Mouse (Mus musculus) lung, embryonic 14.5 days (tissue): ENCODE data around the gene Ndufs4. TPM values are rescaled to one million over a fixed set of nuclear protein-coding genes. Genes with fewer than 3 reads are reported as not detected.

Experiments
- ATAC-seq: fragments of 200-750 bp; cut with Nextera tagmentation; 2 replicates; pipeline ENCODE4 v1.8.0; 2017; ENCODE audit warnings: mild to moderate bottlenecking, moderate TSS enrichment, moderate library complexity; ENCODE audit not compliant: insufficient read depth
- DNase-seq: peaks from one replicate; pipeline ENCODE4 v3.0.0-alpha.2; 2015
- H3K27ac ChIP-seq: fragments of 300-500 bp; sonication (generic); 2 replicates; pipeline ENCODE4 v1.5.1; 2014; ENCODE audit warnings: low read depth, mild to moderate bottlenecking, moderate library complexity
- H3K27me3 ChIP-seq: fragments of 300-500 bp; sonication (generic); 2 replicates; pipeline ENCODE4 v1.6.1; 2014; ENCODE audit warnings: low read length, control low read depth; ENCODE audit not compliant: insufficient read depth
- H3K36me3 ChIP-seq: fragments of 300-500 bp; sonication (generic); 2 replicates; pipeline ENCODE4 v1.6.1; 2014; ENCODE audit warnings: control low read depth; ENCODE audit not compliant: insufficient read depth
- H3K4me1 ChIP-seq: fragments of 300-500 bp; sonication (generic); 2 replicates; pipeline ENCODE4 v1.6.1; 2014; ENCODE audit warnings: antibody characterized with exemption, control low read depth; ENCODE audit not compliant: insufficient read depth
- H3K4me2 ChIP-seq: fragments of 300-500 bp; sonication (generic); 2 replicates; pipeline ENCODE4 v1.6.1; 2014; ENCODE audit warnings: mild to moderate bottlenecking
- H3K4me3 ChIP-seq: fragments of 300-500 bp; sonication (generic); 2 replicates; pipeline ENCODE4 v1.5.1; 2014; ENCODE audit warnings: low read depth, low read length
- H3K9ac ChIP-seq: fragments of 300-500 bp; sonication (generic); 2 replicates; pipeline ENCODE4 v1.6.1; 2014
- H3K9me3 ChIP-seq: fragments of 300-500 bp; sonication (generic); 2 replicates; pipeline ENCODE4 v1.6.1; 2016; ENCODE audit warnings: low read depth, low read length, control low read depth
- CTCF ChIP-seq: IDR thresholded peaks from 2 replicates; pipeline ENCODE4 v1.5.1; 2016; ENCODE audit warnings: antibody characterized with exemption, low read depth
- WGBS: fragments of 180-500 bp; shearing (Covaris S2); extraction: QIAGEN DNeasy Blood & Tissue Kit; methylation state at CpG from one replicate; pipeline ENCODE4 v1.1.7; 2014; 5-methylcytosine and 5-hydroxymethylcytosine counted together
- polyA plus RNA-seq: library from polyadenylated mRNA; unstranded; fragments of >200 nt; fragmentation: Nextera tagmentation; extraction: Ambion mirVana; gene quantifications from 2 replicates; pipeline ENCODE4 v1.2.1, GENCODE M21; 2014

Gene Ndufs4
- polyA plus RNA-seq, 1 experiment from 2014 or later = 258 TPM

- Histone ChIP-seq H3K4me3 (no peak overlapping the region), H3K4me1 (no peaks in the 10 kb centered on the region), H3K9me3 (no peaks in the 10 kb centered on the region), H3K9ac (no peak overlapping the region), H3K27ac (no peak overlapping the region), H3K36me3 (no peaks in the 10 kb centered on the region), H3K4me2 (no peak overlapping the region), H3K27me3 (no peaks in the 10 kb centered on the region)
- DNase-seq = no peak
- ATAC-seq = no peak
- 78% methylated on average over 5 of the region's 5 CpGs for WGBS
- no peak for TF ChIP-seq CTCF
These were observed 110.8 kb downstream of the Ndufs4 start for GRCm38 (mm10) chr13:114277277-114277676.

GRCm38 (mm10) chr13:114271410-114272105 lies 116.5 kb downstream of the Ndufs4 start:
- no peak overlapping the region for H3K9ac ChIP-seq
- ATAC-seq (no peak), DNase-seq (no peak)
- H3K36me3 ChIP-seq = no peaks in the 10 kb centered on the region
- TF ChIP-seq CTCF = no peak
- H3K4me3 ChIP-seq = no peak overlapping the region
- H3K4me1 ChIP-seq = no peaks in the 10 kb centered on the region
- no peak overlapping the region for H3K4me2 ChIP-seq
- WGBS = 68% methylated on average over 16 of the region's 16 CpGs
- H3K9me3 ChIP-seq = no peaks in the 10 kb centered on the region
- H3K27ac ChIP-seq = no peak overlapping the region
- H3K27me3 ChIP-seq = no peaks in the 10 kb centered on the region

GRCm38 (mm10) chr13:114267741-114268140 lies 120.3 kb downstream of the Ndufs4 start:
- Histone ChIP-seq H3K4me3 (no peak overlapping the region), H3K27me3 (no peaks in the 10 kb centered on the region), H3K9ac (no peak overlapping the region), H3K36me3 (no peaks in the 10 kb centered on the region), H3K4me2 (no peak overlapping the region), H3K9me3 (no peaks in the 10 kb centered on the region), H3K27ac (no peak overlapping the region), H3K4me1 (no peaks in the 10 kb centered on the region)
- no peak for TF ChIP-seq CTCF
- ATAC-seq = no peak
- DNase-seq = no peak
- WGBS = 78% methylated on average over 9 of the region's 9 CpGs

- no peak for DNase-seq
- Histone ChIP-seq H3K36me3 (no peaks in the 10 kb centered on the region), H3K4me1 (no peaks in the 10 kb centered on the region), H3K9ac (no peak overlapping the region), H3K27ac (no peak overlapping the region), H3K27me3 (no peaks in the 10 kb centered on the region), H3K4me2 (no peak overlapping the region), H3K9me3 (no peaks in the 10 kb centered on the region), H3K4me3 (no peak overlapping the region)
- TF ChIP-seq CTCF = no peak
- WGBS = 68% methylated on average over 7 of the region's 7 CpGs
- ATAC-seq = no peak
These were observed 127.4 kb downstream of the Ndufs4 start for GRCm38 (mm10) chr13:114260486-114261205.

- Histone ChIP-seq H3K9ac (no peak overlapping the region), H3K9me3 (no peaks in the 10 kb centered on the region), H3K4me3 (no peak overlapping the region), H3K36me3 (no peaks in the 10 kb centered on the region), H3K4me2 (no peak overlapping the region), H3K27me3 (no peaks in the 10 kb centered on the region), H3K27ac (no peak overlapping the region), H3K4me1 (no peaks in the 10 kb centered on the region)
- no peak for TF ChIP-seq CTCF
- no peak for DNase-seq
- WGBS = 83% methylated on average over 10 of the region's 10 CpGs
- ATAC-seq = no peak
These were observed 133.4 kb downstream of the Ndufs4 start for GRCm38 (mm10) chr13:114254697-114255096.

Other genes starting within 250 kb of the Ndufs4 start
- gene Fst, start 70.7 kb upstream of the Ndufs4 start, polyA plus RNA-seq = 1.8 TPM in 2 replicates